Mouse (Mus musculus): ENCODE measurements around the gene Shroom3. TPM values are rescaled to one million over a fixed set of nuclear protein-coding genes. Genes with fewer than 3 reads are reported as not detected.

Shroom3 gene
- 10 to 100 TPM in 1 of 2 experiments, 1 to 10 TPM in 1; 10.0 to 15.0 TPM for total RNA-seq (2021)
- long read RNA-seq, experiment 1, partial matches to known transcripts = 3 of 5 reads
- long read RNA-seq, experiment 1, other reads (novel, unspliced or antisense) = 2 of 5 reads
- long read RNA-seq, experiment 2, full-length matches to known transcripts = 1 of 11 reads
- long read RNA-seq, experiment 2, partial matches to known transcripts = 10 of 11 reads
- long read RNA-seq, experiment 2, other reads (novel, unspliced or antisense) = 0 of 11 reads

- DNase-seq (ENCODE audit: low spot score in 2 of 2) = no peak
These were observed at the start of gene Shroom3 for GRCm38 (mm10) chr5:92683351-92683807. Shroom3 (plus strand) TSS chr5:92683435.

- no peak for DNase-seq (ENCODE audit: low spot score in 2 of 2)
These were observed 49.7 kb upstream of the Shroom3 start for GRCm38 (mm10) chr5:92633526-92633925.

- DNase-seq (ENCODE audit: low spot score in 2 of 2) = no peak
These were observed 48.3 kb upstream of the Shroom3 start for GRCm38 (mm10) chr5:92634916-92635315.

DNA sequence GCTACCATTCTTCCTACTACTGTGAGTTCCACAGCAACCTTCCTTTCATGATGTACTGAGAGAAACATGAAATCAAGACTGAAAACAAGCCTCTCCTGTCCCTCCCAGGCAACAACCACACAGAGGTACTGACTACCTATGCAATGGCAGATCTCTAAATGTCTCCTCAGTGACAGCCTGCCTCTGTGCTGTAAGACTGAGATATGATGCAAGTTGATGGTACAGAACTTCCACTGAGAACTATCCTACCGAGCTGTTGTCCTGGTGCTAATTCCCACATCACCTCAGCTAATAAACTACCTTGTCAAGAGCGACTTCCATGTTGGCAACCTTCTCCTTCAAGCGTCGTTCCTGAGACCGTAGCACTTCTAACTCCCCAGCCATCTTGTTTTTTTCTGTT, 47.3 kb upstream of the Shroom3 start:
- DNase-seq (ENCODE audit: low spot score in 2 of 2) = no peak

DNA sequence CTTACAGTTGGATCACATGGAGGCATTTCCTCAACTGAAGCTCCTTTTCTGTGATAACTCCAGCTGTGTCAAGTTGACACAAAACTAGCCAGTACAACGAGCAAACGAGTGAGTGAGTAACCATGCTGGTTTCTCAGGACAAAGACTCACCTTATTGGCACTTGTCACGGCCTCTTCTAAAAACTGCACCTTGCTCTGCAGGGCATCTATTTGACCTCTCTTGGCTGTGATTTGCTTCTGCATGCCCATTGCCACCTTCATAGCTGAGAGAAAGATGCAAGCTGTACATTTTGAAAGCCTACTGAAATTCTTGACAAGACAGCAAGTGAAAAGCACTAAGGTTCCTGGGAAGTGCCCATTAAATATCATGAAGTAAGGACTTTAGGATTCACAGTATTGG, 42.4 kb upstream of the Shroom3 start:
- no peak for DNase-seq (ENCODE audit: low spot score in 2 of 2)

GRCm38 (mm10) chr5:92656256-92656655, 27.0 kb upstream of the Shroom3 start:
- DNase-seq (ENCODE audit: low spot score in 2 of 2) = no peak

DNA sequence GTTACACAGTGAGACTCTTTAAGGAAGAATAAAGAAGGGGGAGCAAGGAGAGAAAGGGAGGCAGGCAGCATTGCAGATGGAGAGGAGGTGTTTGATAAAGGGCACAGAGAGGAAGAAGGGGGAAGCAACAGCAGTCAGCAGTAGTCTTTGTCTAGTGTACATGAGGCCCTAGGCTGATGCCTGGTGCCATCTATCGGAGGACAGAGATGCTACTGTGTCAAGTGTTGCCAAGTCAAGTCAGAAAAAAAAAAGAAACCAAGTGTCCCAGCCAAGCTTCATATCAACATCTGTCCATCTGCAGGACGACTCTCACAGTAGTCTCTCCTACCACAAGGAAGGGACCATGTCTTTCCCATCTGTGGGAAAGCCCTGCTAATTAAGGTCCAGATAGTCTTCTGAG, 18.9 kb upstream of the Shroom3 start:
- no peak for DNase-seq (ENCODE audit: low spot score in 2 of 2)

GRCm38 (mm10) chr5:92666860-92667259, 16.4 kb upstream of the Shroom3 start:
- no peak for DNase-seq (ENCODE audit: low spot score in 2 of 2)

DNA sequence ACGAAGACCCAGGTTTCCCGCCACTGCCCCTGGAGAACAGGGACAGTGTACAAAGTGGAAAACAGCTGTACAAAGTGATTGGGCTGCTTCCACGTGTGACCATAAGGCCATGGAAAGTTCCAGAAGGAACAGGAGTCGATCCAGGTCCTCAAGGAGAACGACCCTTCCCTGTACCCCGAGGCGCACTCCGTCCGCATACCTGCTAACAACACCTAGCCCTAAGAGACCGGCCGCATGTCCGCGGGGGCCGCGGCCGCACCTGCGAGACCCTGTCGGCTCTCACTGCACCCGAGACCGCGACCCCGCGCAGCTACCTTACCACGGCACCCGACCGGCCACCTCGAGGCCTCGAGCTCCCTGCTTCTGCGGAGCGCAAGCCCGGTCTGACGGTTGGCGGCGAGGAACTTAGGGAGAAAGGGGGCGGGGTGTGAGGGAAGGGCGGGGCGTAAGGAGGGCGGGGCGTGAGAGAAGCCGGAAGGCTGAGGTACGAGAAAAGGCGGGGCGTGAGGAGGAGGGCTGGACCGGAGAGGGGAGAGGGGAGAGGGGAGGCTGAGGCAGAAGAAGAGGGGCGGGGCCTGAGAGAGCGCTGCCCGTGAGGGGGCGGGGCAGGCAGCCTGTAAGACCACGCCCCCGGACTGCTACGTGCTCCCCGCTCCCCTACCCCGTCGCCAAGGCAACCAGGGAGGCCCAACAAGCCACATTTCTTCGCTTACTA, 8.2 kb upstream of the Shroom3 start, which contains the start of gene Ccdc158:
Ccdc158 (minus strand) TSS at position 413 of the 715 bp plus-strand sequence.
- peak; percentile 37 to 44 for DNase-seq (ENCODE audit: low spot score in 2 of 2)

DNA sequence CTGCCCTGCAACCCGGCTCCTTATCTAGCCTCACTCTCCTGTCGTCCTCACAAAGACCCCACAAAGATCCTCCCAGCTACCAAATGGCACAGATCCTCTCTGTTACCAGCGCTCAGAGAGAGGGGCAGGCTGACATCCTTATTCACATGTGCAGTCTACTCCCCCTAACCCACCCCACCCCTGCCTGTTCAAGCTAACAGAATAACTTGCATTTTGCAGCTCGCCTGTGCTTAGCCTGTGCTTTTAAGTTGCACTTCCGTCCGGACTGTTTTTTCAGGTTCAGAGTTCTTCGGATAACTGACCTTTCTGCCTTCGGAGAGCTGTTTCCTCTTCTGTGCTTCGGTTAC, 7.7 kb upstream of the Shroom3 start:
- DNase-seq (ENCODE audit: low spot score in 2 of 2) = no peak

GRCm38 (mm10) chr5:92679441-92679840, 3.8 kb upstream of the Shroom3 start:
- no peak for DNase-seq (ENCODE audit: low spot score in 2 of 2)

DNA sequence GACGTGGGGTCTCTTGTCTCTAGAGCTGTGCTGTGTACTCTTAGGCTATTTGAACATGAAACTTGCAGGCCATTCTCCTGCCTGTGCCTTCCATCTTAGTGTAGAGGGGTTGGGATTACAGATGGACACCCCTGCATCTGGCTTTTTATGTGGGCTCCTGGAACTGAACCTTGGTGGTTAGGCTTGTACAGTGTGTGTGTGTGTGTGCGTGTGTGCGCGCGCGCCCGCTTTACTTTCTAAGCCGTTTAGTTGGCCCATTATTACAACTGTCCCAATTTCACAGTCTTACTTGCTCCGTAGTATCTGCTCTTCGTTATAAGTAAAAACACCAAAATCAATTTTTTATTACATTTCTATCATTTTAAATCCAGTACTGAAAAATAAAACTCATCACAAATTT, 1.4 kb upstream of the Shroom3 start:
- no peak for DNase-seq (ENCODE audit: low spot score in 2 of 2)

DNA sequence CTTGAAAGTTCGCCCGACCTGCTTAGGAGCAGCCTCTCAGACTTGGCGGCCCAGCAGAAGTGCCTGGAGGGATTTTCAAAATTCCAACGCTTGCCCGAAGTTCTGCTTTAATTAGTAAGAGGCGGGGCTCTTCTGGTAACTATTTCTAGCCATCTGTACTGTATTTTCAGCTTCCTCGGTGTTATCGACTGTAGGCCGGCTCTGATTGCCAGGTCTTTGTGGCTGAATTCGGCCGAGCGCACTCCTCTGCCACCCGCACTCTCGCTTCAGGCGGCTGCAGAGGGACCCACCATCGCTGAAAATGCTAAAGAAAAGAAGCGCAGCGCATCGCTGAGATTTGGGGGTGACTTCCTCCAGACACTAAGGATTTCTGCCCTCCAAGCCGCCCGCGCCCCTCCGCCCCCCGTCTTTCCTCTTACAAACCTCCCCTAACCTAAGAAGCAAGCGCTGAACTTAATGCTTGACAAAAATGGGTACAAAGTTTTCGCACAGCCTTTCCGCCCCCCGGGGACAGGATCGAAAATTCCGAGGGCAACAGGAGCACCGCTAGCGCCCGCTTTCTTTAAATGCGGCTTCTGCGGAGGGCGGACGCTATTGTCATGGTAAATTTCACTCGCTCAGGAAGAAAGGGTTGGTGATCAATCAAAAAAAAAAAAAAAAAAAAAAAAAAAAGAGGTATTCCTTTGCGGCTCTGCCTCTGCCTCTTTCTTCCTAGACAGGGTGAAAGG, 450 bp upstream of the Shroom3 start:
- no peak for DNase-seq (ENCODE audit: low spot score in 2 of 2)

DNA sequence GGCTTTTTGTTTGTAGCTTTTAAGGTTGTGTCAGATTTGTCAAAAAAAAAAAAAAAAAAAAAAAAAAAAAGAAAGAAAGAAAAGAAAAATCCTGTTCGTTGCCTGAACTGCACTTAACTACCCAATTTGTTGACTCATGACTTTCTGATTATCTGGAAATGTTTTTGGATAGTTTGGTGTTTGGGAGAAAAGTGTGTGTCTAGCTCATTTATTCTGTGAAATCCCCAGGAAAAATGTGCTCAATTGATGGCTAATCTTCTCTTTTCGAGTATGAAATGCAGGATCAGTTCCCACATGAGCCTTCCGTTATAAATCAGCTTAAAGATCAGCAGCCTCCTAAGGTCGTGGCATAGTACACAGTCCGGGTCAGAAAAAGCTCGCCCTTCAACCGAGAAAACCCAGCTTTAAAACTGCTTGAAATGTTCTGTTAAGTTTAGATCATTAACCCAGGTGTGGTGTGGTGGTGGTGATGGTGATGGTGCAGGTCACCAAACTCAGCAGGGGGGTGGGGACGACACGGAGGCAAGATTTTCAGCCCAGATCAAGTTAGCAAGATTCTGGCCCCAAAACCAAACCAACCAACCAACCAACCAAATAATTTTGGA, 738 bp downstream of the Shroom3 start:
- DNase-seq (ENCODE audit: low spot score in 2 of 2) = no peak

- no peak for DNase-seq (ENCODE audit: low spot score in 2 of 2)
These were observed 1.7 kb downstream of the Shroom3 start for GRCm38 (mm10) chr5:92684715-92685460.

- DNase-seq (ENCODE audit: low spot score in 2 of 2) = no peak
These were observed 4.9 kb downstream of the Shroom3 start for GRCm38 (mm10) chr5:92688124-92688523.

- no peak for DNase-seq (ENCODE audit: low spot score in 2 of 2)
These were observed 5.3 kb downstream of the Shroom3 start for GRCm38 (mm10) chr5:92688569-92688968.

- no peak for DNase-seq (ENCODE audit: low spot score in 2 of 2)
These were observed 9.2 kb downstream of the Shroom3 start for GRCm38 (mm10) chr5:92692206-92693007.

DNA sequence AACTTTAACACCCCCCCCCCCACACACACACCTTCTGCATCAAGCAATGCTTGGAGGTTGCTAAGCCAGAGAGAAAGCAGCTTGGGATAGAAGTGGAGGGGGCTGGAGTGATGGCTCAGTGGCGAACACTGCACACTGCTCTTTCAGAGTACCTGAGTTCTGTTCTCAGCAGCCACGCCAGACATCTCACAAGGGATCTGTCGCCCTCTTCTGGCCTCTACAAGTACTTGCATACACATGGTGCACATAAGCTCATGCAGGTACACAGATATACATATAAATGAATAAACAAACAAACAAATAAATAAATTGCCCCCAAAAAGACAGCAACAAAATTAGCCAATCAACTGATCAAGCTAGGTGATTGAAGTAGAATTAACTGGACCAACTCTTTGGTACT, 10.5 kb downstream of the Shroom3 start:
- DNase-seq (ENCODE audit: low spot score in 2 of 2) = no peak

DNA sequence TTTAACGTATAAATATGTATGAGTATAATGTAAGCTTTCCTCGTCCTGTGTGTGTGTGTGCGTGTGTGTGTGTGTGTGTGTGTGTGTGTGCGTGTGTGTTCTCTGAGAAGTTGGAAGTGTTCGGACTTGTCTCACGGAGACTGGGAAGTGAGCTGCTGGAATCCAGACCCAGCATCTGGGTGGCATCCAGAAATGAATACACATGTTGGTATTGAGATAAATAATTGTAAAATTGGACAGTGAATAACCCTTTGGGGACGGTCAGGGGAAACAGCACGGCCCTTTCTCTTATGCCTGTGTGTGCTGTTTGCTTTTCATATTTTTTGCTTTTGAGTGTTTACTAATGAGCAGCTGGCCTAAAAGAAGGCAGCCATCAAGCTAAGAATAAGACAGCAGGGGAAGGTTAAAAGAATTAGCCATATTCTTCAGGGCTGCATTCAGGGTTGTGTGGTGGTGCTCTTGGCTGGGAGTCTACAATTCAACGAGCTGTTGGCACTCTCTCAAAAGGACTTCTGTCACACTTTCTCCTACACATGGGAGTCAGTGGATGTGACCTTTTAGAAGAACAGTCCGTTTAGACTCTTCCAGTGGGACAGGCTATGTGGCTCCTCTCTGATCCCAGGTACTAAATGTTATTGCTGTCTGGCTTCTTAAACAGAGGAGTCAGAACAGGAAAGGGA, 11.2 kb downstream of the Shroom3 start:
- DNase-seq (ENCODE audit: low spot score in 2 of 2) = no peak
